Mouse (Mus musculus) limb, embryonic 10.5 days (tissue): ENCODE results near the gene Erbb3. TPM values are rescaled to one million over a fixed set of nuclear protein-coding genes. Genes with fewer than 3 reads are reported as not detected.
A peak's percentile ranks its signal among the peaks of the same experiment; 100 is the strongest.

ENCODE experiments used
- DNase-seq: peaks from one replicate; pipeline ENCODE4 v3.0.0-alpha.2; 2017; ENCODE audit warnings: low spot score
- H3K27ac ChIP-seq: fragments of 300-500 bp; sonication (generic); 2 replicates; pipeline ENCODE4 v1.5.1; 2016; ENCODE audit warnings: mild to moderate bottlenecking
- H3K27me3 ChIP-seq: fragments of 300-500 bp; sonication (generic); 2 replicates; pipeline ENCODE4 v1.6.1; 2016; ENCODE audit warnings: low read depth, mild to moderate bottlenecking; ENCODE audit not compliant: poor library complexity, severe bottlenecking
- H3K36me3 ChIP-seq: fragments of 300-500 bp; sonication (generic); 2 replicates; pipeline ENCODE4 v1.6.1; 2016; ENCODE audit warnings: mild to moderate bottlenecking, moderate library complexity
- H3K4me1 ChIP-seq: fragments of 300-500 bp; sonication (generic); 2 replicates; pipeline ENCODE4 v1.6.1; 2016
- H3K4me3 ChIP-seq: fragments of 300-500 bp; sonication (generic); 2 replicates; pipeline ENCODE4 v1.5.1; 2016; ENCODE audit warnings: mild to moderate bottlenecking, moderate library complexity
- H3K9me3 ChIP-seq: fragments of 300-500 bp; sonication (generic); replicated peaks from 2 replicates; pipeline ENCODE4 v1.6.1; 2016; ENCODE audit warnings: mild to moderate bottlenecking
- WGBS: fragments of 180-500 bp; shearing (Covaris S2); methylation state at CpG from one replicate; pipeline ENCODE4 v1.1.7; 2016; 5-methylcytosine and 5-hydroxymethylcytosine counted together
- polyA plus RNA-seq: library from polyadenylated mRNA; unstranded; fragments of >200 nt; fragmentation: Nextera tagmentation; extraction: Ambion mirVana; gene quantifications from 2 replicates; pipeline ENCODE4 v1.2.1, GENCODE M21; 2016

Gene Erbb3
- polyA plus RNA-seq, 1 experiment from 2014 or later: 5.3 TPM

DNA sequence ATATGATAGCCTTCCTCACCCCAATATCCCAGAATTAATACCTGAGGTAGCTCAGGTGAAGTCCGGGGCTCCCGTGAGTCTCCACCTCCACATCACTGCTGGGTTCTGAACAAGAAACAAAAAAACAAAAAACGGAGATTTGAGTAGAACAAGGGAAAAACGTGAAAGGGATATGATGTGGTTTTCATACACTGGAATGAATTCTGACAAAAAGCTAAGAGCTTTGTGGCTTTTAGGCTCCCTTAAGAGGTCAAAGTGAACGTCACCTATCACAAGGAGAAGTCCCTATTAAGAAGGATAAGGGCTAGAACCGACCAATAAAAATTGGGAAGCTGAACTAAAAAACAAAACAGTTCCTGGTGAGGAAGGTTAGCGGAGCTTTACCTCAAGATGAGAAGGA is 42.7 kb downstream of the Erbb3 start:
- Histone ChIP-seq H3K36me3 (peaks cover 51% of the 10 kb centered on the region), H3K9me3 (no peaks in the 10 kb centered on the region), H3K27me3 (no peaks in the 10 kb centered on the region), H3K4me3 (peak overlapping the region; percentile 83), H3K4me1 (peaks cover 26% of the 10 kb centered on the region), H3K27ac (peak overlapping the region; percentile 91)
- WGBS: 32% methylated on average over 7 of the region's 7 CpGs
- no peak for DNase-seq

DNA sequence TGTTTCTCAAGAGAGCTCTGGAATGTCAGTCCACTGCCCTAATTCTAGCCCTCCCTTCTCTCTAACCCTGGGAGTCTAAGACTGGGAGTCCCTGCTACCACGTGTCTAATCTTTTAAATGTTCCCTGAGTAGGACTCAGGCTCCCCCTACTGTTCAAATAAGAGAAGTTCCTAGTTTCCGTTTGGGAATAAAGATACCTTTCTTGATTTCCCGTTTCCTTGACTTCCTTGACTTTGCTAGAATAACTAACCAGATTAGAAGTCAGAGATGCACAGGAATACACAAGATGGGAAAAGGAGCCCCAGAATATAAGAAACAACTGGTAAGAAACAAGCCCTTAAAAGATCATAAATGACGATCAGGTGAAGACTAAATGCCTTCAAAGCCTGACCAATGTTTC is 43.1 kb downstream of the Erbb3 start:
- Histone ChIP-seq H3K4me1 (peaks cover 26% of the 10 kb centered on the region), H3K9me3 (no peaks in the 10 kb centered on the region), H3K27ac (no peak overlapping the region), H3K4me3 (peak overlapping the region; percentile 83), H3K27me3 (no peaks in the 10 kb centered on the region), H3K36me3 (peaks cover 55% of the 10 kb centered on the region)
- no peak for DNase-seq
- WGBS: 15% methylated on average over 4 of the region's 4 CpGs

DNA sequence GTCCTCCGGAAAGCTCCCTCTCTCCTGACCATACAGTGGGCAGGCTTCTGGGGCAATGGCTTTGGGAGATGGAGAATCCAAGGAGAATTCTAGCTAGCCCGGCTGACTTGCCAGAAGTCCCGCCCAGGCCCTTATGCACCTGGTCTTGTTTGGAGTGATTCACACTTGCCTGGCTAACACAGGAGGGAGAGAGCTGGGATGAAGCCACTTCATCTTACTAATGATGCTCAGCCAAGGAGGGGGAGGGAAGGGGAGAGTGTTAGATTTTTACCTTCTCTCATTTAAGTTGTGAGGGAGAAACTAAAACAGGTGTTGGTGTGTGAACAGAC is 43.9 kb downstream of the Erbb3 start:
- Histone ChIP-seq H3K27me3 (no peaks in the 10 kb centered on the region), H3K9me3 (no peaks in the 10 kb centered on the region), H3K27ac (no peak overlapping the region), H3K4me3 (peak overlapping the region; percentile 83; the same call in 1 of the 2 replicates), H3K36me3 (peaks cover 60% of the 10 kb centered on the region), H3K4me1 (peaks cover 26% of the 10 kb centered on the region)
- WGBS: 85% methylated on average over 3 of the region's 3 CpGs
- no peak for DNase-seq

DNA sequence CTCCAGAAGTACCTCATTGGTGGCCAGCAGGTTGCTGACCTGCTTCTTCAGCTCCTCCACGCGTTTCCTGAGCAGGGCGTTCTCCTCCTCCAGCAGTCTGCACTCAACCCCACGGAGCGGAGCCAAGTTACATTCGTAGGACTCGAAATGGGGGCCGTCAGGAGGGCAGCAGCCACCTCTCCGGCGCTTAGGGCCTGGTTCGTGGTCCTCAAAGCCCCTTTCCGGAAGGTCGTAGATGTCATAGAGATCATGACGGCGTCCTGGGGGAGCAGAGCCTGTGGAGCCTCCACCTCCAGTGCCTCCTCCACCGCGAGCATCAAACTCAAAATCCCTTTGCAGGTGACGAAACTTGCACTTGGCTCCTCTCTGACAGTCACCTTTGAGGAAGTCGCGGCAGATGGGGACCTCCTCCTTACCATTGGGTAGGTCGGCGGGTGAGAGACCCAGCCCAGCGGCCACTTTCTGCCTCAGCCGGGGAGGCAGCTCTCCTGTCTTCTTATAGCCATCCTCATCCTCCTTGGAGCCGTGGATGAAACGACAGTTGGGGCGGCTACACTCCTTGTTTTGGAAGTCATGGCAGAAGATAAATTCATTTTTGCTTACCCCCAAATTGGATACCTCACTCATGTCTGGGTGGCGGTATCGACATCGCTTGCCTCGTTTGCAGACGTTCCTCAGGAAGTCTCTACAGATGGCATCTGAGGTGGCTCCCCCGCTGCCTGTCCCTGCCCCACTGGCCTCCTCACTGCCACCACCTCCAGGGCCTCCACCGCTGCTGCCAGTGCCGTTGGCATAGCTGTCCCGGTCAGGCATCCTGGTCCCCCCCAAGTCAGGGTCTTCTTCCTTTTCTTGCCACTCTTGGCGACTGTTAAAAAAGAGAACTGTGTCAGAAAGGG is 44.5 kb downstream of the Erbb3 start:
- H3K9me3 ChIP-seq: no peaks in the 10 kb centered on the region
- no peak overlapping the region for H3K27ac ChIP-seq
- no peaks in the 10 kb centered on the region for H3K27me3 ChIP-seq
- WGBS: 94% methylated on average over 37 of the region's 37 CpGs
- H3K36me3 ChIP-seq: peaks cover 60% of the 10 kb centered on the region
- H3K4me3 ChIP-seq: peak overlapping the region; percentile 1
- H3K4me1 ChIP-seq: peaks cover 26% of the 10 kb centered on the region
- DNase-seq: no peak

DNA sequence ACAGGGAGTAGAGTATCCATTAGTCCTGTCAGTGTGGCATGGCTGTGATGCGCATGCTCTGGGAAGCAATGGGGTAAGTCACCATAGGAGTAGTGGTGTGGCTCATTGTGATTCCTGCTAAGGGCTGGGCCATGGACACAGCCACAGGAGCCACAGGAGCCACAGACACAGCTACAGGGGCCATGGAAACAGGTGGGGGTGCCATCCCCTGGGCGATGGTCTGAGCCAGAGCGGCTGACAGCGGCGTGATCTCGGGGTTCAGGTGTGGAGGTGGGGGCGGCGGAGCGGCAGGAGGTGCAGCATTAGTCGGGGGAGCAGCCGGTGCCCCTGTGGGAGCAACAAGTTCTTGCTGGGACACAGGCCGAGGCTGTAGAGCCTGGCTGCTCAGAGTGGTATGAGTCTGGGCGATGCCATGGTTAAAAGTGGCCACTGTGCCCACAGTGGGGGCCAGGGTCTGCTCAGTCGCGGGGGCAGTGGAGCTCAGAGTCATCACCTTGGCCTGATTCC is 45.2 kb downstream of the Erbb3 start:
- Histone ChIP-seq H3K27me3 (no peaks in the 10 kb centered on the region), H3K9me3 (no peaks in the 10 kb centered on the region), H3K4me1 (peaks cover 24% of the 10 kb centered on the region), H3K4me3 (no peak overlapping the region), H3K36me3 (peaks cover 60% of the 10 kb centered on the region), H3K27ac (no peak overlapping the region)
- no peak for DNase-seq
- 95% methylated on average over 15 of the region's 15 CpGs for WGBS

DNA sequence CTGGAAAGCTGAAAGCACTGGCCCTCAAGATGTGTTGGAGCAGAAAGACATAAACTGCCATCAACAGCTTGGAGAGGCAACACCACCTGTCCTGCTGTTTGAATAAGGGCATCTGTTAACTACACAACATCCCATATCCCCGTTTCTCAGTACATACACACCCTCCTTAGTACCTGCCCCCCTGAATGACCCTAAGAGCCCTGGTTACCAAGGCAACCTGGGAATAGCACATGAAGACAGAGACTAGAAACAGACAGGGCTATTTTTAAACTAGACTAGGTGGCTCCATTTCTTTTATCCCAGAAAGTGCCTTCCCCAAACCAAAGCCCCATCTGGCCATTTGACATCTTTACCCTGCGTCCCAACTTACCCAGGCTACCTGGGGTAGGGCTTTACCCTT is 46.4 kb downstream of the Erbb3 start:
- Histone ChIP-seq H3K4me1 (peaks cover 24% of the 10 kb centered on the region), H3K4me3 (no peak overlapping the region), H3K9me3 (no peaks in the 10 kb centered on the region), H3K27me3 (no peaks in the 10 kb centered on the region), H3K36me3 (peaks cover 56% of the 10 kb centered on the region), H3K27ac (no peak overlapping the region)
- WGBS: 72% methylated on average over 2 of the region's 2 CpGs
- DNase-seq: no peak

DNA sequence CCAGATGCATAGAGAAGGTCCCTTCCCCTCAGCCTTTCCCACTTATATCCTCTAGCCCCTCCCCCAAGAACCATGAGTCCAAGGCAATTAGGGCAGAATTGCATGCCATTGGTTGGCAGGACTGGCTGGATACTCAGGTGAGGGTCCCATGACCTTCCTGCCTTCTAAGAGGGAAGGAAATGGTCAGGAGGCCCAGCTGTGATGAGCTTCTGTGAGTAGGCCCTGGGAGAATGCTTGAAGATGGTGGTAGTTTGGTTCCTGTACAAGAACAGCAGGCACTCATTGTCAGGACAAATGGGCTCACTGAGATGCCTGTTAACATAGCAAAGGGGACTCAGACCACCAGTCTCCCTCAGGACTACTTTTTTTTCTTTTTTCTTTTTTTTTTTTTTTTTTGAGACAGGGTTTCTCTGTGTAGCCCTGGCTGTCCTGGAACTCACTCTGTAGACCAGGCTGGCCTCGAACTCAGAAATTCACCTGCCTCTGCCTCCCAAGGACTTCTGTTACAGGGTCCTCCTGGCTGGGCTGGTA is 51.0 kb downstream of the Erbb3 start:
- peaks cover 25% of the 10 kb centered on the region for H3K36me3 ChIP-seq
- H3K4me3 ChIP-seq: no peak overlapping the region
- H3K9me3 ChIP-seq: no peaks in the 10 kb centered on the region
- H3K27me3 ChIP-seq: no peaks in the 10 kb centered on the region
- H3K4me1 ChIP-seq: no peaks in the 10 kb centered on the region; the same call in 1 of the 2 replicates
- DNase-seq: no peak
- 84% methylated on average over 1 of the region's 1 CpGs for WGBS
- no peak overlapping the region for H3K27ac ChIP-seq

DNA sequence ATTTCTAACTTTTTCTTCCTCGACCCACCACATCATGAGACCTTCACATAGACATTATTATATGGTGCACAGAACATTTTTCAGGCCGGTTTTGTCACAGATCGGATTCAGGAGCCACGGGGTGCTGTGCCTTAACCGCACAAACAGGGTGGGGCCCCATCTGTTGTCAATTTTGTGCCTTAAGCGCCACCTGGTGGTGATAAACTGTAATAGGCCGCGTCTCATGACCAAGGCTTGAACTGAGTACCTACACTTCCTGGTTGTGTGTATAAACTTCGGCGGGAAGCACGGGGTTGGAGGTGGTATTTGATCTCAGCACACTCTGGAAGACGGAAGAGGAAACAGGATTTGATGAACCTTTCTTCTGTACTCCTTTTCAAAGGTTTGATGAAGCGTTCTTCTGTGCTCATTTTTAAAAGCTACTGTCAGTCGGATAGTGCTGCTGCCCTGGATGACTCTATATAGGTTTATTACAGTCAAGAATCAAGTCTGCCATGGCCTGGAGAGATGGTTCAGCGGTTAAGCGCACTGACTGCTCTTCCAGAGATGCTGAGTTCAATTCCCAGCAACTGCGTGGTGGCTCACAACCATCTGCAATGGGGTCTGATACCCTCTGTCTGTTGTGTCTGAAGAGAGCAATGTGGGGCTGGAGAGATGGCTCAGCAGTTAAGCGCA is 53.0 kb downstream of the Erbb3 start:
- DNase-seq: peak; percentile 90
- Histone ChIP-seq H3K4me3 (peak overlapping the region; percentile 6), H3K36me3 (peaks cover 5% of the 10 kb centered on the region), H3K4me1 (no peaks in the 10 kb centered on the region; the same call in 1 of the 2 replicates), H3K9me3 (no peaks in the 10 kb centered on the region), H3K27ac (peak overlapping the region; percentile 15; the same call in 1 of the 2 replicates), H3K27me3 (no peaks in the 10 kb centered on the region)
- 16% methylated on average over 18 of the region's 18 CpGs for WGBS

DNA sequence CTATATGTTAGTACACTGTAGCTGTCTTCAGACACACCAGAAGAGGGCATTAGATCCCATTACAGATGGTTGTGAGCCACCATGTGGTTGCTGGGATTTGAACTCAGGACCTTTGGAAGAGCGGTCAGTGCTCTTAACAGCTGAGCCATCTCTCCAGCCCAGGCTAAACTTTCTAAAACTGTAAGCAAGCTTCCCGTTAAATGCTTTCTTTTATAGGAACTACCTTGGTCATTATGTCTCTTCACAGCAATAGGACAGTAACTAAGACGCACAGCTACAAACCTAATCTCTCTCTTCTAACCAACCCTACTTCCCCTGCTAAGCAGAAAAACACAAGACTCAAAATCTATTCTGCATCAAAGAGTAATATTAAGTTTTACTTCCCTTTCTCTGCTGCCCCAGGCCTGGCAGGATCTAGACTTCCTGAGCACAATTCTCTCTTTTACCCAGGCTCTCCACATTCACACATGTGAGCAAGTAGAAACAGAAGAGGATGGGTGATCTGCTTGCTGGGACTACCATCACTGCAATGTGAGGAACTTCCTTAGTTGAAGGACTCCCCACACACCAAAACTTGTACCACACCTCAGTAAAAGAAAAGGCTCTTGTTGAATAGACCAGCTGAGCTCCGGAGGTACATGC is 53.7 kb downstream of the Erbb3 start:
- no peaks in the 10 kb centered on the region for H3K36me3 ChIP-seq
- DNase-seq: no peak
- peak overlapping the region; percentile 6 for H3K4me3 ChIP-seq
- no peaks in the 10 kb centered on the region for H3K9me3 ChIP-seq
- 79% methylated on average over 4 of the region's 4 CpGs for WGBS
- no peaks in the 10 kb centered on the region; the same call in 1 of the 2 replicates for H3K4me1 ChIP-seq
- 0 out of 2 replicates have a peak overlapping the region, but pooled peaks have one; percentile 15 for H3K27ac ChIP-seq
- no peaks in the 10 kb centered on the region for H3K27me3 ChIP-seq

DNA sequence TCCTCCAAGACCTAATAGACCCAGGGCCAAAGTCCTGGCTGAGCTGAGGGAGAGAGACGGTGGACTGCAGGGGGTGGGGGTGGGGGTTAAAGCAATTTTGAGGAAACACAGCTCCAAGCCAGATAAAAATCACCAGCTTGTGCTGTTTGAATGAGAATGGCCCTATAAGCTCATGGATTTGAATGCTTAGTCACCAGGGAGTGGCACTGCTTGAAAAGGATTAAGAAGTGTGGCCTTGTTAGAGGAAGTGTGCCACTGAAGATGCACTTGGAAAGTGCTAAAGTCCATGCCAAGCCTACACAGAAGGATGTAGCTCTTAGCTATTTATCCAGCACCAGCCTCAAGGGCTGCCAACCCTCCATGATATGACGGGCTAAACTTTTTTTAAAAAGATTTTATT is 54.2 kb downstream of the Erbb3 start:
- Histone ChIP-seq H3K36me3 (no peaks in the 10 kb centered on the region), H3K4me3 (no peak overlapping the region), H3K27me3 (no peaks in the 10 kb centered on the region), H3K4me1 (no peaks in the 10 kb centered on the region; the same call in 1 of the 2 replicates), H3K9me3 (no peaks in the 10 kb centered on the region), H3K27ac (no peak overlapping the region)
- no peak for DNase-seq
- 84% methylated on average over 2 of the region's 2 CpGs for WGBS

DNA sequence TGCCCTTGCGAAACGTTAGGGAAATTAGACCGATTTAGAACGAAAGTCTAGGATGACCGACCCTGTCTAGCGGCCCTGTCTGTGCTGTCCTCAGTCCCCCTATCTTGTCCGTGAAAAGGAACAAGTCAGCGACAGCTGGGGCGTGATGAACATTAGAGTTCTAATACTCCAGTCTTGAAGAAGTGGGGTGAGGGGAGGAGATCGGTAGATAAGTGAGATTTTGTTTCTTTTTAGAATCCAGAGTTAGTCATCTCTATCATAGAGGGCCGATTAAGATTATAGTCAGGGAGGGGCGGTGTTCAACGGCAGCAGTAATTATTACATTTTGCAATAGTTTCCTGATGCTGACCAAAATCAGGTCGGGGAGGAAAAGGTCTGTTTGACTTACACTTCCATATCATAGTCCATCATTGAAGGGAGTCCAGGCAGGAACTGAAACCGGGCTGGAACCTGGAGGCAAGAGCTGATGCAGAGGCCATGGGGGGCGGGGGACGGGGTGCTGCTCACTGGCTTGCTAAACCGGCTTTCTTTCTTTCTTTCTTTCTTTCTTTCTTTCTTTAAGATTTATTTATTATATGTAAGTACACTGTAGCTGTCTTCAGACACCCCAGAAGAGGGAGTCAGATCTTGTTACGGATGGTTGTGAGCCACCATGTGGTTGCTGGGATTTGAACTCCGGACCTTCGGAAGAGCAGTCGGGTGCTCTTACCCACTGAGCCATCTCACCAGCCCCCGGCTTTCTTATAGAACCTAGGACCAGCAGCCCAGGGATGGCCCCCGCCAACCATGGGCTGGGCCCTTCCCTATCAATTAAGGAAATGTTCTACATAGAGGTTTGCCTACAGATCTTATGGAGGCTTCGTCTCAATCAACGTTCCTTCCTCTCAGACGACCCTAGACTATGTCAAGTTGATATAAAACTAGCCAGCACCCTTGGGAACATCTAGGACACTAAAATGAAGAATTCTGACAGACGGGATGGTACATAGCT is 62.8 kb downstream of the Erbb3 start:
- peaks cover 59% of the 10 kb centered on the region for H3K27me3 ChIP-seq
- WGBS: 32% methylated on average over 28 of the region's 28 CpGs
- H3K36me3 ChIP-seq: no peaks in the 10 kb centered on the region
- DNase-seq: no peak
- no peak overlapping the region for H3K27ac ChIP-seq
- H3K9me3 ChIP-seq: no peaks in the 10 kb centered on the region
- H3K4me1 ChIP-seq: peaks cover 27% of the 10 kb centered on the region
- H3K4me3 ChIP-seq: peak overlapping the region; percentile 78
